25 mouse cellular contexts compared by ENCODE assay signal in genomic region chr7:49448580-49448979, GRCm38 (mm10).
DNase-seq lines count a peak whose midpoint lies in the region; ATAC-seq and TF ChIP-seq lines count a peak whose summit lies in the region.
"Had no signal": no experiment of that assay in that cellular context is flagged by ENCODE, and none has a peak within 500 bp of the region (broad histone marks: within the 10 kb centered on the region; RNA-seq: fewer than 3 reads in every experiment).

No protein-coding gene starts in this region.

- 70% methylated on average over 3 of the region's 3 CpGs for WGBS in intestine, embryonic 14.5 days
- WGBS in intestine, embryonic 15.5 days, result 68% methylated on average over 3 of the region's 3 CpGs
- 62% methylated on average over 3 of the region's 3 CpGs for WGBS in stomach, postnatal 0 days

- TF ChIP-seq EP300 in ES-Bruce4 (IDR thresholded peaks at IDR 0.05; ENCODE audit: insufficient read depth, low read depth, low read length), result peak; percentile 86
- TF ChIP-seq EP300 in stomach, postnatal 0 days (optimal IDR thresholded peaks at IDR 0.05), result no peak

- DNase-seq in intestine, embryonic 14.5 days (ENCODE audit: low spot score), result no peak
- DNase-seq in ES-CJ7 (ENCODE audit: low read depth, low spot score) (peak; percentile 91), ZHBTc4 (ENCODE audit: low read depth, low spot score) (peak; percentile 92)
- no peak for DNase-seq in stomach, postnatal 0 days (ENCODE audit: low spot score)
- DNase-seq: adrenal gland, postnatal 10 days; adrenal gland, postnatal 36 days; cerebellum, adult 18-20 months; cerebellum, adult 9-11 months; cerebellum, postnatal 25 days; gastrocnemius, postnatal 10 days; gastrocnemius, postnatal 36 days; heart, adult 2 months; heart, postnatal 36 days; kidney, adult 11 months had no signal

- no peak for TF ChIP-seq POLR2A in ES-Bruce4 (IDR thresholded peaks at IDR 0.05; ENCODE audit: insufficient read depth, low read length)

- no peaks in the 10 kb centered on the region for H3K27me3 ChIP-seq in intestine, embryonic 14.5 days (replicated peaks; ENCODE audit: control insufficient read depth, insufficient read depth, low read length)
- H3K27me3 ChIP-seq in intestine, embryonic 15.5 days (replicated peaks), result no peaks in the 10 kb centered on the region
- no peaks in the 10 kb centered on the region for H3K27me3 ChIP-seq in ES-Bruce4 (ENCODE audit: control insufficient read depth, insufficient read depth, low read length, poor library complexity, severe bottlenecking)
- H3K27me3 ChIP-seq in stomach, postnatal 0 days (ENCODE audit: control insufficient read depth, insufficient read depth, low read length), result no peaks in the 10 kb centered on the region
- H3K27me3 ChIP-seq: hindbrain, embryonic 13.5 days had no signal

- no peak for TF ChIP-seq CTCF in ES-Bruce4 (IDR thresholded peaks at IDR 0.05; ENCODE audit: low read depth, low read length)
- TF ChIP-seq CTCF in stomach, postnatal 0 days (IDR thresholded peaks at IDR 0.05; ENCODE audit: low read depth), result no peak

- H3K4me1 ChIP-seq in intestine, embryonic 14.5 days (replicated peaks; ENCODE audit: control insufficient read depth, insufficient read depth, low read length), result peaks cover 23% of the 10 kb centered on the region
- peaks cover 9% of the 10 kb centered on the region; the same call in 1 of the 2 replicates for H3K4me1 ChIP-seq in intestine, embryonic 15.5 days (replicated peaks)
- H3K4me1 ChIP-seq in ES-Bruce4 (ENCODE audit: control insufficient read depth, insufficient read depth, low read length), result peaks cover 12% of the 10 kb centered on the region
- 0 out of 2 replicates have a peak, but pooled peaks cover 2% of the 10 kb centered on the region for H3K4me1 ChIP-seq in stomach, postnatal 0 days (replicated peaks; ENCODE audit: control insufficient read depth, insufficient read depth)

- peaks cover 11% of the 10 kb centered on the region; the same call in 1 of the 2 replicates for H3K36me3 ChIP-seq in intestine, embryonic 14.5 days (ENCODE audit: control insufficient read depth, insufficient read depth, low read length)
- H3K36me3 ChIP-seq in intestine, embryonic 15.5 days, result 0 out of 2 replicates have a peak, but pooled peaks cover 3% of the 10 kb centered on the region
- no peaks in the 10 kb centered on the region for H3K36me3 ChIP-seq in ES-Bruce4 (ENCODE audit: control insufficient read depth, insufficient read depth, low read length, poor library complexity, severe bottlenecking)
- H3K36me3 ChIP-seq in stomach, postnatal 0 days (ENCODE audit: control insufficient read depth, insufficient read depth, low read length), result no peaks in the 10 kb centered on the region
- H3K36me3 ChIP-seq: forebrain, embryonic 10.5 days had no signal

- no peak overlapping the region for H3K4me2 ChIP-seq in intestine, embryonic 14.5 days (ENCODE audit: low read length)
- no peak overlapping the region for H3K4me2 ChIP-seq in intestine, embryonic 15.5 days (replicated peaks)
- no peak overlapping the region for H3K4me2 ChIP-seq in stomach, postnatal 0 days (replicated peaks; ENCODE audit: low read depth)
- H3K4me2 ChIP-seq: forebrain, embryonic 13.5 days; heart, embryonic 11.5 days; hindbrain, embryonic 13.5 days had no signal

- peak overlapping the region; percentile 29; the same call in 1 of the 2 replicates for H3K27ac ChIP-seq in intestine, embryonic 14.5 days (ENCODE audit: low read depth)
- H3K27ac ChIP-seq in intestine, embryonic 15.5 days, result no peak overlapping the region
- peak overlapping the region; percentile 87 for H3K27ac ChIP-seq in ES-Bruce4 (ENCODE audit: insufficient read depth, low read length)
- H3K27ac ChIP-seq in stomach, postnatal 0 days (replicated peaks), result no peak overlapping the region
- H3K27ac ChIP-seq: forebrain, embryonic 10.5 days; forebrain, embryonic 13.5 days; heart, adult 2 months; hindbrain, embryonic 10.5 days; hindbrain, embryonic 13.5 days had no signal

- ATAC-seq in intestine, embryonic 14.5 days (replicated peaks; ENCODE audit: low FRiP score, low TSS enrichment, low read depth), result no peak
- ATAC-seq in intestine, embryonic 15.5 days, result no peak
- ATAC-seq in stomach, postnatal 0 days (ENCODE audit: low FRiP score, low TSS enrichment), result no peak
- ATAC-seq: CD4-positive, CD25-positive, alpha-beta regulatory T cell, adult 4 months; forebrain, embryonic 13.5 days; forebrain, embryonic 16.5 days; hindbrain, embryonic 16.5 days; inflammation-experienced regulatory T-cells, adult 6 months had no signal

- H3K4me3 ChIP-seq in intestine, embryonic 14.5 days (ENCODE audit: low read depth, low read length), result no peak overlapping the region
- no peak overlapping the region for H3K4me3 ChIP-seq in intestine, embryonic 15.5 days (replicated peaks)
- no peak overlapping the region for H3K4me3 ChIP-seq in ES-Bruce4 (ENCODE audit: low read depth, low read length)
- no peak overlapping the region for H3K4me3 ChIP-seq in stomach, postnatal 0 days (ENCODE audit: low read depth, low read length)
- H3K4me3 ChIP-seq: forebrain, embryonic 10.5 days; forebrain, embryonic 13.5 days; heart, adult 2 months; hindbrain, embryonic 10.5 days; hindbrain, embryonic 13.5 days had no signal

- no peaks in the 10 kb centered on the region for H3K9me3 ChIP-seq in intestine, embryonic 14.5 days (ENCODE audit: control insufficient read depth, low read length)
- no peaks in the 10 kb centered on the region for H3K9me3 ChIP-seq in intestine, embryonic 15.5 days
- no peaks in the 10 kb centered on the region for H3K9me3 ChIP-seq in ES-Bruce4 (replicated peaks; ENCODE audit: control insufficient read depth, insufficient read depth, low read length, poor library complexity, severe bottlenecking)
- no peaks in the 10 kb centered on the region for H3K9me3 ChIP-seq in stomach, postnatal 0 days (ENCODE audit: control insufficient read depth, low read length)
- H3K9me3 ChIP-seq: forebrain, embryonic 10.5 days; forebrain, embryonic 13.5 days; hindbrain, embryonic 10.5 days; hindbrain, embryonic 13.5 days had no signal

- H3K9ac ChIP-seq in intestine, embryonic 14.5 days (ENCODE audit: low read length), result no peak overlapping the region
- H3K9ac ChIP-seq in intestine, embryonic 15.5 days, result no peak overlapping the region
- H3K9ac ChIP-seq in ES-Bruce4 (ENCODE audit: low read depth, poor library complexity, severe bottlenecking), result no peak overlapping the region
- no peak overlapping the region for H3K9ac ChIP-seq in stomach, postnatal 0 days (ENCODE audit: low read length)
- H3K9ac ChIP-seq: forebrain, embryonic 13.5 days; hindbrain, embryonic 13.5 days had no signal

Comparison
In these comparisons a context has a peak if more than half of its experiments do, and no peak if none do; other contexts are left out.
1. H3K27ac ChIP-seq: peak in intestine, embryonic 14.5 days (single experiment) and ES-Bruce4 (single experiment); none in intestine, embryonic 15.5 days (single experiment) and stomach, postnatal 0 days (single experiment).
2. DNase-seq: peak in ES-CJ7 (single experiment) and ZHBTc4 (single experiment); none in intestine, embryonic 14.5 days (single experiment) and stomach, postnatal 0 days (single experiment).